Mouse (Mus musculus) adrenal gland, postnatal 14 days (tissue): ENCODE measurements around the gene Smg6. TPM values are rescaled to one million over a fixed set of nuclear protein-coding genes. Genes with fewer than 3 reads are reported as not detected.
A peak's percentile ranks its signal among the peaks of the same experiment; 100 is the strongest.

Experiments
- DNase-seq: peaks from one replicate; pipeline ENCODE4 v3.0.0; 2021; ENCODE audit warnings: mixed read lengths
- total RNA-seq: library from RNA; stranded (reverse); gene quantifications from 2 replicates; pipeline ENCODE4 v1.2.3, GENCODE M21; 2021

Smg6 gene
- total RNA-seq, 1 experiment from 2014 or later: 21.9 TPM

GRCm38 (mm10) chr11:75116379-75116778 is 190.8 kb downstream of the Smg6 start:
- DNase-seq: no peak

- DNase-seq: no peak
Observed at GRCm38 (mm10) chr11:75118141-75118540, 192.5 kb downstream of the Smg6 start.

GRCm38 (mm10) chr11:75119298-75119697 is 193.7 kb downstream of the Smg6 start:
- no peak for DNase-seq

GRCm38 (mm10) chr11:75119841-75120240 is 194.2 kb downstream of the Smg6 start:
- DNase-seq: no peak

GRCm38 (mm10) chr11:75121348-75121747 is 195.7 kb downstream of the Smg6 start:
- DNase-seq: no peak

- no peak for DNase-seq
Observed at GRCm38 (mm10) chr11:75124406-75124805, 198.8 kb downstream of the Smg6 start.

GRCm38 (mm10) chr11:75126384-75126783 is 200.8 kb downstream of the Smg6 start:
- no peak for DNase-seq

GRCm38 (mm10) chr11:75129481-75129880 is 203.9 kb downstream of the Smg6 start:
- no peak for DNase-seq

GRCm38 (mm10) chr11:75131300-75131699 is 205.7 kb downstream of the Smg6 start:
- no peak for DNase-seq

- peak; percentile 69 for DNase-seq
Observed at GRCm38 (mm10) chr11:75132278-75132677, 206.7 kb downstream of the Smg6 start.

GRCm38 (mm10) chr11:75133391-75133790 is 207.8 kb downstream of the Smg6 start:
- DNase-seq: no peak

GRCm38 (mm10) chr11:75133951-75134350 is 208.3 kb downstream of the Smg6 start:
- peak; percentile 62 for DNase-seq

- no peak for DNase-seq
Observed at GRCm38 (mm10) chr11:75134485-75135068, 209.0 kb downstream of the Smg6 start.

- no peak for DNase-seq
Observed at GRCm38 (mm10) chr11:75135358-75135757, 209.7 kb downstream of the Smg6 start.

- peak; percentile 68 for DNase-seq
Observed at GRCm38 (mm10) chr11:75136666-75137398, 211.2 kb downstream of the Smg6 start.

- DNase-seq: peak; percentile 75
Observed at GRCm38 (mm10) chr11:75139122-75139963, 213.7 kb downstream of the Smg6 start.

- DNase-seq: no peak
Observed at GRCm38 (mm10) chr11:75140431-75140830, 214.8 kb downstream of the Smg6 start.

- DNase-seq: no peak
Observed at GRCm38 (mm10) chr11:75141038-75141437, 215.4 kb downstream of the Smg6 start.

- DNase-seq: no peak
Observed at GRCm38 (mm10) chr11:75141913-75142312, 216.3 kb downstream of the Smg6 start.

GRCm38 (mm10) chr11:75142749-75143148 is 217.1 kb downstream of the Smg6 start:
- DNase-seq: no peak

GRCm38 (mm10) chr11:75145841-75146240 is 220.2 kb downstream of the Smg6 start:
- no peak for DNase-seq

GRCm38 (mm10) chr11:75147106-75147845 is 221.7 kb downstream of the Smg6 start:
- DNase-seq: peak; percentile 79
